Mouse (Mus musculus): ENCODE results near the gene Polh. TPM values are rescaled to one million over a fixed set of nuclear protein-coding genes. Genes with fewer than 3 reads are reported as not detected.

Gene Polh
- total RNA-seq, 1 experiment from 2014 or later: 38.5 TPM

- DNase-seq: peak; percentile 16
Observed at GRCm38 (mm10) chr17:46168318-46168717, 34.1 kb downstream of the Polh start.

- DNase-seq: peak; percentile 69
Observed at GRCm38 (mm10) chr17:46167014-46167413, 35.4 kb downstream of the Polh start.

DNA sequence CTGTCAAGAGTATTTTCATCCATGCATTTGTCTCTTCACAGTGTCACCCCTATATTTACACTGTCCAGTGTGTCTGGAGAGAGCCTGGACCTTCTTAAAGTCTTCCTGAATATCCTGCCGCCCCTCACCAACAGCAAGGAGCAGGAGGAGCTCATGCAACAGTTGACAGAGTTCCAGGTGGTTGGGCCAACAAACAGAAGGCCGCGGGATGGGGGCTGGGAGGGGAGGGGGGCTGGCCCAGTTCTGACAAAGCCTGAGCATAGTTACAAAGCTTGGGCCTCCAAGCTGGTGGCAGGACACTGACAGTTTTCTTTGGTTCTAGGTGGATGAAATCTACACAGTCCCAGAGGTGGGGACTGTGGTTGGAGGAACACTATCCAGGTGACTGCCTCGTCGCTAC, 36.2 kb downstream of the Polh start:
- no peak for DNase-seq

DNA sequence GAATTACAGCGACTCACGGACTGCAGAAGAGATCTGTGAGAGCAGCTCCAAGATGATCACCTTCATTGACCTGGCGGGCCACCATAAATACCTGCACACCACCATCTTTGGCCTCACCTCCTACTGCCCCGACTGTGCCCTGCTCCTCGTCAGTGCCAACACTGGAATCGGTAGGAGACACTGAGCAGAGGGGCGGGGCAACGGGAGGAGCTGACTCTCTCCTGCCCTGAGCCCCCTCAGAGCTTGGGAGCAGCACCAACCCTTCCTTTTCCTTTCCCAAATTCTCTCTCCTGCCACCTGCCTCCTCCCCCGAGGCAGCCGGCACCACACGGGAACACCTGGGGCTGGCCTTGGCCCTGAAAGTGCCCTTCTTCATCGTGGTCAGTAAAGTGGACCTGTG, 37.0 kb downstream of the Polh start:
- no peak for DNase-seq

- no peak for DNase-seq
Observed at GRCm38 (mm10) chr17:46164791-46165190, 37.7 kb downstream of the Polh start.

GRCm38 (mm10) chr17:46164301-46164700, 38.1 kb downstream of the Polh start:
- no peak for DNase-seq

- DNase-seq: peak; percentile 52
Observed at GRCm38 (mm10) chr17:46162951-46163421, 39.5 kb downstream of the Polh start.

DNA sequence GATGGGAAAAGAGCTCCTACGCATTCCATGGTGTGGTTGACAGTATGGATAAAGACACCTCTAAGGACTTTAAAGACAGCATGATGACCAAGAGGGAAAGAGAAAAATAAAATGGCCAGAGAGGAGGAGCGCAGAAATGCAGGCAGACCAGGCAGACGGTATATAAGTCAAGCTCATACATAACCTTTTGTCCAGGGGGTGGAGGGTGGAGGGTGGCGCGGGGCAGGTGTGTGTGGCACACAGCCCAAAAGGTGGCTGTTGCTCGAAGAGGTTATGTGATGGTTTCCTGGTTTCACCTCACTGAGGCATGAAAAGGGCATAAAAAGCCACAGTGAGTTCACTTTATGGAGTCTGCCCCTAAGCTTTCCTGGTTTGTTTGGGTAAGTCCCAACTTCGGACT, 39.9 kb downstream of the Polh start:
- no peak for DNase-seq

- no peak for DNase-seq
Observed at GRCm38 (mm10) chr17:46161710-46162109, 40.7 kb downstream of the Polh start.

DNA sequence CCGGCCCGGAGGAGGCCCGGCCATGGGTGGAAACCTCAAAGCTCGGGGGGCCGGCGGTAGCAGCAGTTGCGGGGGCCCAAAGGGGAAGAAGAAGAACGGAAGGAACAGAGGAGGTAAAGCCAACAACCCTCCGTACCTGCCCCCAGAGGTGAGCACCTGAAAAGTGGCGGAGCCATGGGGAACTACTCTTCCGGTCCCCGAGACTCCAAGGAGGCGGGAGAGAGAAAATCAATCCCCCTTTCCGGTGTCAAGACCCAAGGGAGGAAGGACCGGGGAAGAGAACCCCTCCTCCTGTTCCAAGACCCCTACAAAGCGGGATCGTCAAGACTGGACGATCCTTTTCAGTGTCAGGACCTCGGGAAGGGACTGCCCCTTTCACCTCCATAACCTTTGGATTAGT, 41.3 kb downstream of the Polh start:
- DNase-seq: no peak

DNA sequence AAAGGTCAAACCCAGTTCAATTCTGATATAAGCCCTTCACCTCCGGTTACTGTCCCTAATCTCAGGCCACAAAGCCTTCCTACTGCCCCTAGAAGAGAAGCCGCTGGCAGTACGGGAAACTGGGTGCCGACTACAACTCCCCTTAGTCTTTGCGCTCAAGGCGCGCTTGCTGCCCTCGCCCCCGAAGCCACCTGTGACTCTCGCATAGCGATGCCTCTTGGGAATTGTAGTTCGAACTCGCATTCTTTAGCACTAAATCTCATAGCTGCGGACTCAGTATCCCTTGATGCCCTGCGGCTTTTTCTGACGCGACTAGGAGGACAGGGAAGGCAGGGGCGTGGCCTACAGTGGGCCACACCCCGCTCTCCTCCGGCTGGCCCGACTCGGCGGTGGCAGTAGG, 41.8 kb downstream of the Polh start, which contains the start of gene Gtpbp2:
Gene Gtpbp2, plus strand, starts transcription at position 347 of the 400 bp plus-strand sequence.
- DNase-seq: peak; percentile 96

DNA sequence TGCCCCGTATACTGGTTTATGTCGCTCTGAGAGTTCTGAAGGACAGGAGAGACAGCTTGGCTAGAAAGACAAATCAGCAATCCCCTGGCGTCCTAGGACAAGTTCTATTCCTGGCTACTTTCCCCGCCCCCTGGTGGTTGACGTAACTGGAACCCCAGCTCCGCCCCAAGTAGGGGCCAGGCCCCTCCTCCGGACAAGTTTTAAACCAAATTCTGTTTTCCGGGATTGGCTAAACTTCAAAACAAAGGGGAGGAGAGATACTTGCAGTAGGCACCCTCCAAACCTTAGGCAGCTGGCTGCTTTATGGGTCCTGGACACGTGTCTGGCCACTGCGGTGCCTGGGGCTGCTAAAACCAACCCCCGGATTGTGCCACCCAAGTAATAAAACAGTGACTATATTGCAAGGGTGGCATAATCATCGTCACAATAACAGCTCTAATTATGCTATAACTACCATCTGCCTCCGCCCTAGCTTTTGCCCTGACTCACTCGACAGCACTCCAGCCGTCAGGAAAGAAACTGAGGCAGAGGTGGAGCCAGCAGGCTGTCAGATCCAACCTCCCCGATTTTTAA, 42.3 kb downstream of the Polh start:
- peak; percentile 96 for DNase-seq

DNA sequence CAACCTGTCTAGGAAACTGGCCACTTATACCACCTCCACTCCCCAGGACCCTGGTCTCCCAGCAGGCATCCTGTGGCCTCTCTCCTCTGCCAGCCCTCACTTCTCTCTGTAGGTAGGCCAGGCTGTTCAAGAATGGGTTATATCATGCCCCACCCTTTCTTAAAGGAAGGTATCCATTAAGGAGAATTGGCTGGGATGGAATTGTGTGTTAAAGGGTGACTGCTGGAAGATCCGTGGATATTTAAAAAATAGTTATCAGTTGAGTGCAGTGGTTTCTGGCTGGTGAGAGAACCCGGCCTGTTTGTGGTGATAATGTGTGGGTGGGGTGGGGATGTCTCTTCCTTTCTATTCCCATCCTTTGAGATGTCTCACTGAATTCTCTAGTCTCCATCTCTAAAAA, 43.2 kb downstream of the Polh start:
- DNase-seq: no peak

- DNase-seq: no peak
Observed at GRCm38 (mm10) chr17:46157131-46157530, 45.3 kb downstream of the Polh start.

DNA sequence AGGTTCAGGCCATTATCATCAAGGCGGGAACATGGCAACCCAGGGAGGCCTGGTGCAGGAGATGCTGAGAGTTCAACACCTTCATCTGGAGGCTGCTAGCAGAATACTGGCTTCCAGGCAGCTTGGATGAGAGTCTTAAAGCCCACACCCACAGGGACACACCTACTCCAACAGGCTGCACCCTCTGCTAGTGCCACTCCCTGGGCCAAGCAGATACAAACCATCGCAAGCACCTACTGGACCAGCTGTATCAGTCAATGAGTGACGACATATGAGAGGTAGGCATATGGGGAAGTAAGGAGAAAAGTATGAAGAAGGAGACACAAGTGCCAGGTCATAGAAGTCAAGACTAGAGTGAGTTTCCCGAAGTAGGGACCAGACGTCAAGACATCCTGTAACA, 45.8 kb downstream of the Polh start:
- DNase-seq: no peak

DNA sequence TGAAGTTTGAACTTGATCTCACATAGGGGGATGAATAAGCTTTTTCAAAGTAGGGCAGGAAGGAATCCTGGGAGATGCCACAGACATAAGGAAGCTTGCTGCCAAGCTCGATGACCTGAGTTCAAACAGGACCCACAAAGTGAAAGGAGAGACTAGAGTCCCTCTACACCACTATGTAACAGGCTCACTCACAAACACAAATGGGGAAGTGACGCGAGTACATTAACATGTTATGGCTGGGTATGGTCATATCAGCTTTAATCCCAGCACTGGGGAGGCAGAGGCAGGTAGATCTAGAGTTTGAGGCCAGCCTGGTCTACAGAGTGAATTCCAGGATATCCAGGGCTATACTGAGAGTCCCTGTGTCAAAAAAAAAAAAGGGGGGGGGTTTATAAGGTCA, 48.1 kb downstream of the Polh start:
- no peak for DNase-seq

DNA sequence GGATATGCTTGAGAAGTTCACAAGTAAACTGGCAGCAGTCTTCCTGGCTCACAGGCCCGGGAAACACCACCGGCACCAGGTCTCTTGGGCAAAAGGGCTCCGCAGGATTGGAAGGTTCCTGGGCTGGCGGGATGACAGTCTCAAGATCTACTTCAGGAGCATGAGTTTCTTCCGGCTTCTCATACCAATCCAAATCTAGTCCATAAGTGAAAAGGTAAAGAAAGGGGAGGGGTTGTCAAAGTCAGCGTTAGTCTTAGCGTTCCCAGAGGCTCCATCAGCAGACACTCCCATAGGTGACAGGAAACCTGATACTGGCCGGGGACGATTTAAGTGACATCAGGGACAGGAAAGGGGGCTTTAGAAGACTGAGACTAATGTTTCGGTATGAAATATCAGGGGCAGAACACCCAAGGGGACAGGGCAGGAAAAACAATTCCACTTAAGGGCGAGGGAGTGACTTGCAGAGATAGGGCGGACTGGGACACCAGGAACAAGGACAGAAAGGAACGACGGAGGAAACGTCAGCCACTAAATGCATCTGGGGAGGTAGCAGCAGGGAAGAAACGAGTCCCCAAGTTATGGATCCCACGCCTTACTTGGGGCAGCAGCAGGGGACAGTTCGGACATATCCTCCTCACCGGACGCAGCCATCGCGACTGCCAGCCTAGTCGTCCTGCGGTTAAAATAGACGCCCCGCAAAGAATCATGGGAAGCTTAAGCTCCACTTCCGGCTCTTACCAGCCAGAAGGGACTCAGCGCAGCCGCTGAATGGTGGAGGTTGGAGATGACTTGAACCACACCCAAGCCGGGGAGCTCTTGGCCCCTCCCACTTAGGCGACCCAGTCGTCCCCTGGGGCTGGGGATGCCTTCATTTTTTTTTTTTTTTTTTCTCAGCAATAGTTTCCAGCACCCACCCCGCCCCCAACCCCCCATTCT, 49.3 kb downstream of the Polh start, which contains the start of gene Mad2l1bp:
Gene Mad2l1bp, minus strand, starts transcription at position 707 of the 936 bp plus-strand sequence.
- DNase-seq: peak; percentile 93

DNA sequence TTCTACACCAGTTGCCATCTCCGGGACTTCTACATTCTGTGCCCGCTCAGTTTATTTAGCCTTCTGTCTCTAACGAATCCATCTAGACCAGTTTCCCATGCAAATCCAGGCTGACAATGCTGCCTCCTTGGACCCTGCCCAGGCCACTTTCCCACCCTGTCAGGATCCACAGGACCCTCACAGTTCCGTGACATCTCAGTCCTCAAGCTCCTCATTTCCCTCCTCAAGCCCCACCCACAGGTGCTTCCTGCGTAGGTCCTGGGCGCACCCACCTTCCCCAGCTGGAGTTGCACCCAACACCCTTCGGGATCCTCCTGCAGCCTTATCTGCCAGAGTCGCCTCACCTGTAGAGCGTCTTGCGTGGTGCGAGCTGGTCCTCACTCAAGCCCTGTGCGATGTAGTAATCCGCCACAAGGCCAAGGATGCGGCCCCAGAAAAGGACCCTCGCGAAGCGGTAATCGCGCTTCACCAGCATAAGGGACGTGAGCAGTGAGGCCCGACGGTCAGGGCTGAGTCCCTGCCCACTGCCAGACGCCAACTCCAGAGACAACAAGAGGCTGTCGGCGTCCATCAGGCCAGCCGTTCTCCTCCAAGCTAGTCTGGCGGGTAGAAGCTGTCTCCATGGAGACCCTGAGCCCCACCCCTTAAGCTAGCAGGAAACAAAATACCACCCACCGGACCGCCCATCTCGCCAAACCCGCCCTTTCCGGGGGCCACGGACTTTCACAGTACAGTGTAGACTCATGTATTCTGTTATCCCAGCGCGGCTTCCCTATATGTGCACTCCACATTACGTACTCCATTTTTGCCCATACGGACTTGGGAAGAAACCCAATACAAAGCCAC, 58.6 kb downstream of the Polh start, which contains the start of gene Rsph9:
Gene Rsph9, minus strand, starts transcription at position 639 of the 846 bp plus-strand sequence.
- peak; percentile 93 for DNase-seq

GRCm38 (mm10) chr17:46139872-46140271, 62.6 kb downstream of the Polh start:
- no peak for DNase-seq

DNA sequence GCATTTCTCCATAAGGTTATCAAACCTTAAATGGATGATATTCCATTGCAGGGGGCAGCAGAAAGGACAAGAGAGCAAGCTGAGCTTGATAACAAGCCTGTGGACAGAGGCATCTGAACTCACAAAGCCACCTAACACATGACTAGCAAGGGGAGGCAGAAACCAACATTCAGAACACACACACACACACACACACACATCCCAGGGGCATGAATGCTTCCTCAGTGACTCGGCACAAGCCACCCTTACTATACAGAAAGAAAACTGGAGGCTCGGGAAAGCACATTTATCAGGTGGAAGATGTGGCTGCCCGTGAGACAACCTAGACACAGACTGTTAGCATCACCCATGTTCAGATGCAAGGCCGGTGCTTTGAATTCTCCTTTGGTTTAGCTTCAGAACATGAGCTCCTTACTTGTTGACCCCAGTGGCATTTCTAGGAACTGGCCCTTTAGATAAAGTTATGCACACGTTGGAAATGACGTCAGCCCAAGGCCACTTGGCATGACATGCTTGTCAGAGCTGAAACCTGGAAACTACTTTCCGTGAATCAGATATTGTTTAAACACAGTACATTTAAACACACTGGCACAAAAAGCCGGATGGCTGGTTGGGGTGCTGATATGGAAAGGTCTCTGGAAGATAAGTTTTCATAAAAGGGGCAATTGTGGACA, 63.7 kb downstream of the Polh start:
- peak; percentile 73 for DNase-seq

GRCm38 (mm10) chr17:46132862-46133261, 69.6 kb downstream of the Polh start:
- peak; percentile 34 for DNase-seq
